Mouse (Mus musculus) right cerebral cortex, postnatal 10 days (tissue): ENCODE data around the gene Lamb3.
A peak's percentile ranks its signal among the peaks of the same experiment; 100 is the strongest.

Experiments
- DNase-seq, 2 experiments: peaks; one replicate each; pipeline ENCODE4 v3.0.0; 2021; ENCODE audit warnings: low spot score in 2 of 2

The Lamb3 gene

GRCm38 (mm10) chr1:193315705-193316357, 108.3 kb downstream of the Lamb3 start:
- peak; percentile 83 to 90 for DNase-seq

DNA sequence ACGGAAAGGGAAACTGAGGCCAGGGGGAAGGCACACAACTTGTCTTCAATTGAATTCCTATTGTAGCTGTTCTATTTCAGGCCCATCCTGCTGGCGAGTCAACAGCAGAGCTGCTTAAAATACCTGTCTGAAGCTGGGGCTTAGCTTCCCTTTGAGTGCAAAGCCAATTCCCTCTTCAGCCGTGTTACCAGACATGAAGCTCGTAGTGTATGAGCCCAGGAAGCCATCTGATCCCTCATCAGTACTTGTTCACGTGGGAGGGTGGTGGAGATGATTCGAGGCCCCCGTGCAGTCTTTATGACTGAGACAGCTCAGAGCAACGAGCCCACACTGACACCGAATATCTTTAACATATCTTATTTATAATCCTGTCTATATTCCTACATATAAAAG, 108.9 kb downstream of the Lamb3 start:
- DNase-seq: peak in 1 of 2 experiments; percentile 70

DNA sequence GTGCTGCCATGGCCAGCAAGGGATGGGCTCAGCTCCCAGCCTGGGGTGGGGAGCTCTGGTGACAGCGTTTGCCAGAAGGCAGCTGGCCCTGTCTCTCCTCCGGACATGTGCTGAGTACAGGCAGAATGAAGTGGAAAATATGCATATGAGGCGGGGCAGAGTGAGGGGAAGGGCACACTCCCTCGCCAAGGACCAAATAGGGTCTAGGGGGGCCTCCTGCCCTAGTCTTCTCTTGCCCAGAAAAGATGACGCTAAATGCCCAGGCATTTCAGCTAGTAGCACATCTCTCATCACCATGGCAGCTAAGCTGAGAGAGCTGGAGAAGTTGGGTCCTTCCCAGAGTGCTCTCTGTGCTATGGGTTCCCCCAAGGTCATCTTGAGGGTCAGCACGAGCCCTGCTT, 109.7 kb downstream of the Lamb3 start:
- peak; percentile 77 to 84 for DNase-seq

DNA sequence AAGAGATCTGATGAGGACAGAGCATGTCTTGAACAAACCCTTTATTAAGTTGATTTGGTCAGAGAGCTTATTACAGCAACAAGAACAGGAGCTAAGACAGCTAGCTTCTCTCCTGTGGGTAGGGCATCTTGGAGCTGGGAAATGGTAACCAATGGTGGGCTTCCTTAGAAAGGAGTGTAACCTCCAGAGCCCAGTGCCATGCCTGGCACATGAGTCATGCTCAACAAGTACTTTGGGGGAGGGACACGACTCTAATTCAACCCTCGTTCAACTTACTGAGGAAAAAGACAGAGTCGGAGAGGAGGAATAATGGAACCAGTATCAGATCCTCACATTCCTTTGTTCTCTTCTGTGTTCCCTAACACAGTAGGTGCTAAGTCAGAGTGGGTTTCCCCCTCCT, 112.2 kb downstream of the Lamb3 start:
- no peak for DNase-seq

DNA sequence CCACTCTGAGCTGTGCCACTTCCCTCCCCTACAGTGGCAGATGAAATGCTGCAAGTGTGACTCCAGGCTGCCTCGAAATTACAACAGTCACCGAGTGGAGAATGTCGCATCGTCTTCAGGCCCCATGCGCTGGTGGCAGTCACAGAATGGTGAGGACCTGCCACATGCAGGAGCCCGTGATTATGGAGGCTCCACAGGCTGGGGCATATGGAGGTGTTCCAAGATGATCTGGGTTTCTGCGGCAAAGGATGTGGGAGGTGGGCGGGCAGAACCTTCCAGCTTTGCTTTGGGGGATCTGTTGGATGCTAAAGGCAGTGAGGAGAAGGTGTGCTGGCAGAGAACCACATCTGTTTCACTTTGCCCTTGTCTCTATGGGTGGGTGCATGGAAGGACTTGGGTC, 112.9 kb downstream of the Lamb3 start:
- DNase-seq: no peak

GRCm38 (mm10) chr1:193323686-193324085, 116.2 kb downstream of the Lamb3 start:
- DNase-seq: no peak

- peak in 1 of 2 experiments; percentile 61 for DNase-seq
These were observed 116.7 kb downstream of the Lamb3 start for GRCm38 (mm10) chr1:193324224-193324623.

- no peak for DNase-seq
These were observed 118.4 kb downstream of the Lamb3 start for GRCm38 (mm10) chr1:193325891-193326290.

GRCm38 (mm10) chr1:193326456-193327145, 119.1 kb downstream of the Lamb3 start:
- DNase-seq: no peak

GRCm38 (mm10) chr1:193327216-193327615, 119.7 kb downstream of the Lamb3 start:
- no peak for DNase-seq

DNA sequence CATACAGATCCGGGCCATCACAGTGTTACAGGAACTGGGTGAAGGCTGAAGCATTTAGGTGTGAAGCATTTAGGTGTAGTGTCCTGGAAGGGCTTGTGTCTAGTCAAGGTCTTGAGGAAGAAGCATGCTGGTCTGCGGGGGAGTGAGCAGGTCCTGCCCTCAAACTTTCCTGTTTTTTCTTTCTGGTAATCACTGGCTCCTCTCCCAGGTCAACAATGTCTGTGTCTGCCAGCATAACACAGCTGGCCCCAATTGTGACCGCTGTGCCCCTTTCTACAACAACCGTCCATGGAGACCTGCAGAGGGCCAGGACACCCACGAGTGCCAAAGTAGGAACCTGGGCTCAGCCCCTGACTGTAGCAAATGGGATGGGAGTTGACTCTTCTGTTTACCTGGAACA, 120.2 kb downstream of the Lamb3 start:
- DNase-seq: no peak

DNA sequence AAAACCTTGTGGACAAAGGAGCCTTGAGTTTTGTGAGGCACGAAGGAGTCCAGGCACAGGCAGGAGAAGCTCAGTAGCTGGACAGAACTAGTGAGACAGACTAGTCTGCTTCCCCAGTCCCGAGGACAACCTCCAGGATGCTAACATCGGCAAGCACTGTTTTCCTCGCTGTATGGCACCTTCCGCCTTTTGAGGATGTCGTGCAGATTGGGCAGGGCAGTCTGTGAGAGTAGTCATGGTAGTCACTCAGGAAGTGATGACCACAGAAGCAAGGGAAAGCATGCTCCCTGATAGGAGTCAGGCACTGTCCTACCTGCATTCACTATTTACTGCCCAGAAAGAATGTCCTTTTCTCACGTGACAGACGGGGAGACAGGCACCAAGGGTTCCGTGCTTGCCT, 122.1 kb downstream of the Lamb3 start:
- no peak for DNase-seq

DNA sequence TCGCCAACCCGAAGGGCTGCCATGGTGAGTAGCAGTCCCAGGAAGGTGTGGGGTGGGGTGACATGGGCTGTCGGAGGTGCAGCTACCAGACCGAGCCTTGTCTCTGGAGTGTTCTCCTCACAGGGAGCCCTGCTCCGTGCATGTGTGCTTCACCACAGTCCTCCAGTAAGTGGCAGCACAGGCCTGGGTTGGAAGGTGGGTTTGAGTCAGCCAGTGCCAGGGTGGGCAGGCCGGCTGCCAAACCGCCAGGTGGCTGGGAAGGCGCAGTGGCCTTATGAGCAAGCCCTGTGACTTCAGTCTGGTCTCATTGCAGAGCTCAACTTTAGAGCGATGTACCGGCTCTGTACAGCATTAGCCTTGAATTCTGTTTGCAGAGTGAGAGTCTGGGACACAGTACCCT, 122.7 kb downstream of the Lamb3 start:
- peak; percentile 90 to 91 for DNase-seq

GRCm38 (mm10) chr1:193330626-193331025, 123.1 kb downstream of the Lamb3 start:
- DNase-seq: no peak

- DNase-seq: no peak
These were observed 124.5 kb downstream of the Lamb3 start for GRCm38 (mm10) chr1:193332018-193332417.

DNA sequence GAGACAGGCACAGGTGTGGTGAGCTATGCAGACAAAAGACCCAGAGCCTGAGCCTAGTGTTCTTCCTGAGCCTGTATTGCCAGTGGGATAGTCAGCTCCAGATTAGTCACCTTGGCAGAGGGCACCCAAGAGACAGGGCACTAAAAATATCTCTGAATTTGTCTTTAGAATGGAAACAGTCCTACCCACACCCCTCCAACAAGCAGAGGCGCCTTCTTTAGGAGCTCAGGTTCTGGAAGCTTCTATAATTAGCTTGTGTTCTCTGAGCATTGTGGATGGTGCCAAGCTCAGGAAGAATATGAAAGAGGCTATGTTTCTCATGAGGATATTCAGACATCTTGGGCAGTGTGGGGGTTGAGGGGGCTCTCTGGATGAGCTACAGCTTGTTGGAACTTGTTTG, 125.2 kb downstream of the Lamb3 start:
- DNase-seq: no peak

DNA sequence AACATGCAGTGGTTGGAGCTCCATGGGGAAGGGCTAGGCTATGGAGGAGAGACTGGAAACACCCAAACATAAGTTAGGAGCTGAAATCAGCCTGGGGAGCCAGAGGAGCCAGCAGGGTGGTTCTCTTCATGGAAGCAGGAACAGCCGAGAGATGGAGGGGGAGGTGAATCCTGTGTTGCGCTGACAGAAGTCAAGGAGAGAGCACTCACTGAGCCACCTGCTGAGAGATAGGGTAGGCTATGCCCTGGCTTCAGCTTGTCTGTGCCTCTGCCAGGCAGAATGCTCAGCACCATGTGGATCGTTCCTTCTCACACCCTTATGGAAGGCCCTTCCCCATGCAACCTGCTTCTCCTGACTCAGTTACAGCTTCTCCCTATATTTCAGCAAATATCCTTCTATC, 126.3 kb downstream of the Lamb3 start:
- no peak for DNase-seq

DNA sequence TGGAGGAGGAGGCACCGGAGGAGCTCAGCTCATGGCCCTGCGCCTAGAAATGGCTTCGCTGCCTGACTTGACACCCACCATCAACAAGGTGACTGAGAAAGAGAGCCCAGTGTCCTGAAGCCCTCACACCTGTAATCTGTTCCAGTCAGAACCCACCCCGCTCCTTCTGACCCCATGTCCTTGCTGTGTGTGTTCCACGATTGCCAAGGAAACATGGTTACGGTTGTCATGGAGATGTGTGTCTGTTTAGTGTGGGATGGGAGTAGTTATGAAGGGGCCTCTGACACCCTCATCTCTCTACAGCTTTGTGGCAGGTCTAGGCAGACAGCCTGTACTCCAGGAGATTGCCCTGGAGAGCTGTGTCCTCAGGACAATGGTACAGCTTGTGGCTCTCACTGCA, 127.0 kb downstream of the Lamb3 start:
- DNase-seq: no peak

DNA sequence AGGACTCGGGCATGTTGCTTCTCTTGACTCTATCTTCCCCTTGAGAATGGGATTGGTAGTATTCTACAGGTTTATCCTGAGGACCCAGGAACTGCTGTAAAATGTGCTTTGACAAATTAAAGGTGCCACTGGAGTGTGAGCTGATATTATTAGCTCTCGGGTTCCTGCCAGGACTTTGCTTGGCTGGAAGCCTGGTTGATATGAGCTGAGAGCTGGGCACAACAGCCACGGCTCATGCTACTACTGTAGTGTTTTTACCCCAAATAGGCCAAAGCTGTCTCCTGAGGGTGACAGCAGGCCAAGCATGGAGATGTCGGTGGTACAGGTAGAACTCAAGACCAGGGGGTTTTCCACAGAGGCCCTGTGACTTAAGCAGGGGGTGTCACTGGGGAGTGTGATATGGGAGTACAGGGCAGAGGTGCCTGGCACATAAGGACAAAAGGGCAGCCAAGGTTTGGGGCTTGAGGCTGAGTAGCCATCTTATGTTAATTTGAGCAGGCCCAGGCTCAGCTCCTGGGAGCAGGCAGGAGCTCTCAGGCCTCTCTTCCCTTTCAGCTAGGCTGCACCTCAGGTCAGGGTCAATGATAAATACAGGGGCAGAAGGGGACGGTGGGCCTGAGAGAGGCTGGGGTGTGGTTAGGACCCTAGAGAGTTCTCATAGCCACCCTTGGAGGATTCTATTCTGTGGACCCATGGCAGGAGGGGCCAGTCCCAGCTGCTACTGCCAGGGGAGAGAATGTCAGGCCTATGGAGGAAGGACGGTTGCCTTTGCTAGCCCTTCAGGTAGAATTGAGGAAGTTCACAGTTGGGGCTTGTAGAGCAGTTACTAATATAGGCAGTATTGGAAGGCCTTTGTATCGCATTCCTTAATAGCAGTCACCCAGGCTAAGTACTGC, 128.9 kb downstream of the Lamb3 start:
- DNase-seq: peak; percentile 63

- no peak for DNase-seq
These were observed 129.5 kb downstream of the Lamb3 start for GRCm38 (mm10) chr1:193337018-193337321.

DNA sequence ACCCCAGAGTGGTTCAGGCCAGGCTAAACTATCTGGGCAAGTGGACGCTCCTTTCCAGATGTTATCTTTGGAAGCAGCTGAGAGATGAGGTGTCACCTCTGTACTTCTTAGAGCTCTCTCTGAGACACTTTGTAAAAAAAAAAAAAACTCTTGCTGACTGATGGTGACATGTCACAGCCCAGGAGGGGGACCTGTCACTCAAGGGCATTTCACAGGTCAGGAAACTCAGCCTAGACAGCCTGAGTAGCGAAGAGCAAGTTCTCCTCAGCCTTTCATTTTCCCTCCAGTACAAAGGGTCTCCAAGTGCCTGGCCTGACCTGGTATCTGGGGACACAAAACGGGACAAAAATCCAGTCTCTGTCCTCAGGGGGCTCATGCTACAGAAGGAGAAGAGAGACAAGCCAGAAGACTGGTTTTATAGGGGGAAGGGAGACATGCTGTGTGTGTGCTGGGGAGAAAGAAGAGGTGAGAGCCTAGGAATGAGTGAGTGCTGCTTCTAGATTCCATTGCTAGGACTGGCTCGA, 130.3 kb downstream of the Lamb3 start:
- DNase-seq: no peak

DNA sequence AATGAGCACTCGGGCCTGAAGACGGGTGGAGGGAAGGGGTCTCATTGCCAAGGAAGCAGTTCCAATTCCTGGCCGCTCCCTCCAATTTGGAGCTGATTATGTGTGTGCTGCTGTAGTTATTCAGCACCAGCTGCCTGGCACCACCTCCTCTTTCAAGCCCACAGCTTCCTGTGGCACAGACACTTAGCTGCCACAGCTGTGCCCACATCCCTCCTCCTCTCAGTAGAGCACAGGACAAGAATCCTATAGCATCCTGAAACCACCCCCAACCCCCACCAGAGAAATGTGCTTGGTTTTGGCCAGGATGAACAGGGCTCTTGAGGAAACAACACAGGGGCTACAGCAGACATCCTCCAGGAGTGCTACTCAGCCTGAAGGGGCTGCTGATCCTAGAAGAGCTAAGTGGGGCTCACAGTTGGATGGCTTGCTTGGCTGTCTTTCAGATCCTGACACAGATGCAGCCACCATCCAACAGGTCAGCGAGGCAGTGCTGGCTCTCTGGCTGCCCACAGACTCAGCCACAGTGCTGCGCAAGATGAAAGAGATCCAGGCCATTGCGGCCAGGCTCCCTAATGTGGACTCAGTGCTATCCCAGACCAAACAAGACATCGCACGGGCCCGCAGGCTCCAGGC, 131.0 kb downstream of the Lamb3 start:
- DNase-seq: peak; percentile 81 to 89
